Mouse (Mus musculus) erythroblast, embryonic 14.5 days (primary cell): ENCODE results near the gene Soga1.

ENCODE experiments used
- GATA1 ChIP-seq: IDR thresholded peaks from 2 replicates; pipeline ENCODE4 v1.6.1; 2012; ENCODE audit warnings: low read length, inconsistent platforms, mixed read lengths
- TAL1 ChIP-seq: IDR thresholded peaks from 3 replicates; pipeline ENCODE4 v1.6.1; 2012; ENCODE audit warnings: low read length, inconsistent platforms, mixed read lengths

DNA sequence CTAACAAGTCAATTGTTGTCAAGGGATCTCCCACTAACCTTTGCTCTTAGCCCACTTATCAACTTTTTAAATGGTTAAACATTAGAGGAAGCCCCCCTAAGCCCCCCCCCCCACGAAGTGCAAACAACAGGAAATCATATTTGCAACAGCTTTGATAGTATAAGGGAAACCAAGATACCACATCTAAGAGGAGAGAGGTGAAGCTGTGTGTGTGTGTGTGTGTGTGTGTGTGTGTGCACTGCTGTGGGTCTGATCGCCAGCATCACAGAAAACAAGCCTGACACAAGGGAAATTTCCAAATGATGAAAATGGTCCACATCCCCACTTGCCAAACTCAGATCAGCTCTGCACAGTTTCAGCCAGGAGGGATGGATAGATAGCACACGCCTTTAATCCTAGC is 40.0 kb upstream of the Soga1 start:
- no peak for TF ChIP-seq GATA1
- TF ChIP-seq TAL1: no peak
